15 mouse cellular contexts compared by ENCODE assay signal in the genomic region with DNA sequence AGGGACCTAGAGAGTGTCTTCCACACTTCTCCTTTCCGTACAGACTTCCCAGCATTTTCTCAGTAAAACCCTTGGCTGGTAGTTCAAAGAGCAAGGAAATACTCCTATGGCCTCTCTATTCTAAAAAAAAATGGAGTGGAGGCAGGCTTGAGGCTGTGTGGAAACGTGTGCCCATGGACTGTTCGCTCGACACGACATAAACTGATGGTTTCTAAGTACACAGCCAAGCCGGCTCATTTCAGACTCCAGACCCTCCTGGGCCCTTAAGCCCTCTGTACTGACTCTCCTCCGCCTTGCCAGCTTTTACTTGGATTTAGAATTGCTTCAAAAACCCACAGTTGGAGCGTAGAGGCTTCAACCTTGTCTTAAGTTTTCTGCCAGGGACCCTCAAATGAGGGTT.
"Had no signal": no experiment of that assay in that cellular context is flagged by ENCODE, and none has a peak within 500 bp of the region (broad histone marks: within the 10 kb centered on the region; RNA-seq: fewer than 3 reads in every experiment).

No protein-coding gene starts in this region.

- DNase-seq: liver, postnatal 0 days; lung, postnatal 10 days; lung, postnatal 4 days; thymus, adult 2 months; thymus, postnatal 25 days; thymus, postnatal 4 days had no signal

- H3K9me3 ChIP-seq: liver, embryonic 15.5 days; midbrain, embryonic 10.5 days; midbrain, embryonic 12.5 days; neural tube, embryonic 12.5 days; stomach, embryonic 15.5 days had no signal

- H3K4me2 ChIP-seq: liver, embryonic 15.5 days; lung, embryonic 14.5 days; midbrain, embryonic 12.5 days; neural tube, embryonic 12.5 days; stomach, embryonic 15.5 days had no signal

- H3K36me3 ChIP-seq: liver, embryonic 15.5 days; midbrain, embryonic 10.5 days; midbrain, embryonic 12.5 days; neural tube, embryonic 12.5 days had no signal

- ATAC-seq: liver, postnatal 0 days; midbrain, embryonic 16.5 days had no signal

- H3K9ac ChIP-seq: liver, embryonic 15.5 days; liver, postnatal 0 days; lung, embryonic 14.5 days; midbrain, embryonic 12.5 days; neural tube, embryonic 12.5 days; stomach, embryonic 15.5 days had no signal

- H3K27me3 ChIP-seq: liver, embryonic 15.5 days; midbrain, embryonic 12.5 days; neural tube, embryonic 12.5 days; stomach, embryonic 15.5 days had no signal

- H3K4me3 ChIP-seq: liver, embryonic 15.5 days; midbrain, embryonic 10.5 days; midbrain, embryonic 12.5 days; myocyte; neural tube, embryonic 12.5 days; stomach, embryonic 15.5 days had no signal

- H3K4me1 ChIP-seq: liver, embryonic 15.5 days; midbrain, embryonic 10.5 days; midbrain, embryonic 12.5 days; neural tube, embryonic 12.5 days; stomach, embryonic 15.5 days had no signal

- H3K27ac ChIP-seq: liver, embryonic 15.5 days; midbrain, embryonic 10.5 days; midbrain, embryonic 12.5 days; neural tube, embryonic 12.5 days; stomach, embryonic 15.5 days; stomach, postnatal 0 days had no signal
